Mouse (Mus musculus) myocyte (in vitro differentiated cells): Measurements from ENCODE around the gene Enkd1.

Source experiments
- CEBPB ChIP-seq: IDR thresholded peaks from 2 replicates; pipeline ENCODE4 v1.6.1; 2011; ENCODE audit warnings: mild to moderate bottlenecking, moderate library complexity; ENCODE audit not compliant: poor library complexity, insufficient read depth, severe bottlenecking
- MAX ChIP-seq: IDR thresholded peaks from one replicate; pipeline ENCODE4 v1.6.1; 2011; ENCODE audit warnings: low read depth, mild to moderate bottlenecking, control low read depth
- POLR2A ChIP-seq: IDR thresholded peaks from one replicate; pipeline ENCODE4 v1.6.1; 2011; ENCODE audit warnings: low read depth, mild to moderate bottlenecking, control low read depth, moderate library complexity; ENCODE audit not compliant: insufficient read length
- POLR2AphosphoS2 ChIP-seq: IDR thresholded peaks from one replicate; pipeline ENCODE4 v1.6.1; 2011; ENCODE audit warnings: low read depth, control low read depth; ENCODE audit not compliant: insufficient read length
- TCF12 ChIP-seq: IDR thresholded peaks from one replicate; pipeline ENCODE4 v1.6.1; 2011; ENCODE audit warnings: mild to moderate bottlenecking, control low read depth; ENCODE audit not compliant: poor library complexity, insufficient read depth, severe bottlenecking
- TCF3 ChIP-seq: IDR thresholded peaks from one replicate; pipeline ENCODE4 v1.6.1; 2011; ENCODE audit warnings: low read depth, control low read depth; ENCODE audit not compliant: insufficient read length
- USF1 ChIP-seq: IDR thresholded peaks from one replicate; pipeline ENCODE4 v1.6.1; 2011; ENCODE audit warnings: low read depth, mild to moderate bottlenecking, control low read depth, moderate library complexity

- TF ChIP-seq POLR2A (no peak), USF1 (no peak), MAX (no peak), POLR2AphosphoS2 (no peak), TCF3 (no peak), CEBPB (no peak), TCF12 (no peak)
These were observed 45.9 kb upstream of the Enkd1 start for GRCm38 (mm10) chr8:105753916-105754315.
